Mouse (Mus musculus) embryo, embryonic 11 days (tissue): Measurements from ENCODE around the gene Nr1i2.
"Not testable (repeated sequence)": the region's sequence is repeated elsewhere in the genome, so short reads cannot be mapped to it uniquely, and the experiment has no call there.

Source experiments
- DNase-seq: peaks from one replicate; pipeline ENCODE4 v3.0.0-alpha.2; 2015

The Nr1i2 gene

DNA sequence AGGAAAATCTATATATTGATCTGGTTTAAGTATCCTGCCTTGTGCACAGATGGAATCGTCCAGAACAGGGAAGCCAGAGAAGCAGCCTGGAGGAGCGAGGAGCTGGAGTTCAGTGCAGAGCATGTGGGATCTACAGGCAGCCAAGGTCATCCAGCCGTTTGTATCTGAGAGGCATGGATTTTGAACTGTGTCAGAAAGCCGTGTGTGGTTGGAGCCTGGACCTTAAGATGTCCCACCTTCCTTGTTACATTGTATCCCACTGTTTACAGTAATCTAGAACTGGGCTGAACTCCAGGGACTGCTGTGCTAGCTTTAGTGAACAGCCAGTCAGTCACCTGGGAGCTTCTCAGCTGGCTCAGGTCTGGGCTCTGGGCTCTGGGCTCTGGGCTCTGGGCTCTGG is 8.1 kb downstream of the Nr1i2 start:
- DNase-seq = no peak

DNA sequence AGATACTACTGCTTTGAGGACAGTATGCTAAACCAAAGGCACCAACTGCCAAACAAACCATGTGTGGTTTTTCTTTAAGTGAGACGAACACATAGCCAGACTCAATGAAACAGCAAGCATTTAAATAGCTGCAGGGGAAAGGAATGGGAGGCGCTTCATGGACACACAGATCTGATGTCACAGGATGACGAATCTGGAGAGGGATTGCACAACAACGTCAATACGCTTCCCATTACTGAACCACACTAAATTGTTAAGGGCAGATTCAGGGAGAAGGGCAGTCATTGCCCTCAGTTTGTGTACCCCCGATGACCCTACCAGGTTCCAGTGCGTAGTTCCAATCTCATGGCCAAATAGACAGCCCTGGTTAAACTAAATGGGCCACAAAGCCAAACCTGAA is 8.8 kb downstream of the Nr1i2 start:
- DNase-seq = no peak

DNA sequence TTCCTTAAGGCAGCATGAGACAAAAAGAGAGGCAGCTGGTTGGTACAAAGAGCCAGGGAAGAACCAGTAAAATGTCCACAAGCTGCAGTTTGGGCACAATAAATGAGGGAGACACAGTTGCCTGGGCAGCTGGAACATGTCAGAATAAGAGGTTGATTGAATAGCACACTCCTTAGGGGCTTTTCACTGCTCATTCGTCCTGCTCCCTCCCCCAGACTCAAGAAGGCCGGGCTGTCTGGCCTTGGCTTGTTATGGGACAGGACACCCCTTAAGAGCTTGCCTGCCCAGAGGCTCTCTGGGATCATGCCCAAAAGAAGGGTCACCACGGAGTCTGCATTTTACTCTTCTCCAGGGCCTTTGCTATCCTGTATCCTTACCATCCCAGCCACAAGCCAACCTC is 11.3 kb downstream of the Nr1i2 start:
- DNase-seq = peak; percentile 37

DNA sequence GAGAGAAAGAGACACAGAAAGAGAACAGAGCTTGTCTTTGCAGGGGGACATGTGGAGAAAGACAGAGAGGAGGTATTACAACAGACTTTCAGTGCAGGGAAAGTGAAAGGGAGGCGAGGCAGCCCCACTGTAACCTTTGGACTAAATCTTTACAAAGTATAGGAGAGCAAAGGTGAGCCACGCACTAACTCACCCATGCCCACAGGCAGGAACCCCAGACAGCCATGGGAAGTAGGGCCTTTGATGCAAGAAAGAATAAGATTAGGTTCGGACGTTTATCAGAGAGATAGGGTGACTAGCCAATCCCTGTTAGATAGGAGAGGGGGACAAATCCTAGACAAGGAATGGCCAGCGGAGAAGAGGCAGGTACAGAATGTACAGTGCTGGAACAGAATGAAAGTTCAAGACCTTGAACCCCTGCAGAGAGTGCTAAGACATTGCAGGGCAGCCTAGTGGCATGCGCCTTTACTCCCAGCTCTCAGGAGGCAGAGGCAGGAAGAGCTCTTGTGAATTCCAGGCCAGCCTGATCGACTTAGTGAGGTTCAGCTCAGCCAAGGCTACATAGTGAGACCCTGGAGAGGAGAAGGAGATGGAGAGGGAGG is 12.0 kb downstream of the Nr1i2 start:
- no peak for DNase-seq

GRCm38 (mm10) chr16:38280951-38281350 is 13.7 kb downstream of the Nr1i2 start:
- DNase-seq = no peak

- no peak for DNase-seq
Observed at GRCm38 (mm10) chr16:38279794-38280193, 14.8 kb downstream of the Nr1i2 start.

GRCm38 (mm10) chr16:38274737-38275136 is 19.9 kb downstream of the Nr1i2 start:
- no peak for DNase-seq

DNA sequence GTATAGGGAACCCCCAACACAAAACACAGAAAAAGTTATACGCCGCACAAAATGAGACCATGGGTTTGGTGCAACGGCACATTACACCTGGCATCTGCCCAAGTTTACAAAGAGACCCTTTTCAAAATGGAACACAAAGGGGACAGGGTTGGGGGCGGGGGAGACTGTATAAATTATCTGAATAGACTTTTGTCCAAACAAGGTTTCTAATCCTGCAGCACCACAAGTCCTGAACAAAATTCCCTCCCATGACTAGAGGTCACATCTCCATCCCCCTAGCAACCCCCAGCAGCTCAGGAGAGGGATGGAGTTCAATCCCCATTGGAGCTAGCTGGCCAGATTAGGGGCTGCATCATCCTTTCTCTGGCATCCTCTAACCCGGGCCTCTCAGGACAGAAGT is 22.1 kb downstream of the Nr1i2 start:
- no peak for DNase-seq

- no peak for DNase-seq
Observed at GRCm38 (mm10) chr16:38271601-38272000, 23.0 kb downstream of the Nr1i2 start.

DNA sequence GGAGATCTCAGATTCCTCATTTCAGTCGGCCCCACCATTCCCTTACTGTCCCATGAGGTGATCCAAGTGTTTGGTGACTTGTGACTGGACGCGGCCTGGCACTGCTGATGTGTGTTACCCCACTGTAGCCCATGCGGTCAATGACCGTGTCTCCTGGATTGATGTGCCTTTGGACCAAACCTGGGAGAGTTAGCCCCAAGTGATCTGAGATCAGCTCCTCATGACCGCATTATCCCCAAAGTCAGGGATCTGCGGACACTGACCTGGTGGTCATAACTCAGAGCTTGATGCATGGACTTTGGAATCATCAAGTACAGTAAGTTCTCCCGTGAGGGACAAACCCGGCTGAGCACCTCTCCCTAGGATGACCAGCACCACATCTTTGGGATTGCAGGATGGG is 38.7 kb downstream of the Nr1i2 start:
- no peak for DNase-seq

DNA sequence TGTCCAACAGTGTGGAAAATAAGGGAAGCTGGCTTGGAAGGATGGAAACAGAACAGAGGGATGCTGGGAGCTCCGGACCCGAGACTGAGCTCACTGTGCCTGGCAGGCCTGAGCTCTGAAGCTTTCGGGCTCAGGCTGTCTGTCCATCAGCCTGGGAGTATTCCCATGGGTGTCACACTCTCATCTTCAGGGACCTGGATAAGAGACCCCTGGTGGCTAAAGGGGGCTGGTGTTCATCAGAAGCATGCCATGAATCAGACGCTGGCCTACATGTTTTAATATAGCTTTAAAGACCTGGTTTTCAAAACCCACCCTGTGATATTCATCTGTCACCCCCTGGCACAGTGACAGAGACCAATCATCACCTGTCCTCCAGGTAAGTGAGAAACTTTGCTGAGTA is 39.5 kb downstream of the Nr1i2 start:
- DNase-seq = no peak

DNA sequence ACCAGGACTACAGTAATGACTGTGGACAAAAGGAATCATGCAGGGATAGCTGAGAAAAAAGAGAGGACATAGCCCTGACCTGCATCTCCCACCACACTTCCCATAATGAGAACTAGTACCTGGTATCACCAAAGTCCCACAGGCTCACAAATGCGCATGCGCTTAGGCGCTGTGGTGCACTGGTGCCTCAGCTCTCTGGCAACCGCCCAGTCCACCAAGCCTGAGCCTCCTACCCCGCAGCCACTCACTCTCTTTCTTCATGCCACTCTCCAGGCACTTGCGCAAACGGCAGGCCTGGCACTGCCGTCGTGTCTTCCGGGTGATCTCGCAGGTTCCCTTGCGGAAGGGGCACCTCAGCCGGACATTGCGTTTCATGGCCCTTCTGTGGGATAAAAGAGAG is 40.6 kb downstream of the Nr1i2 start:
- DNase-seq = no peak

DNA sequence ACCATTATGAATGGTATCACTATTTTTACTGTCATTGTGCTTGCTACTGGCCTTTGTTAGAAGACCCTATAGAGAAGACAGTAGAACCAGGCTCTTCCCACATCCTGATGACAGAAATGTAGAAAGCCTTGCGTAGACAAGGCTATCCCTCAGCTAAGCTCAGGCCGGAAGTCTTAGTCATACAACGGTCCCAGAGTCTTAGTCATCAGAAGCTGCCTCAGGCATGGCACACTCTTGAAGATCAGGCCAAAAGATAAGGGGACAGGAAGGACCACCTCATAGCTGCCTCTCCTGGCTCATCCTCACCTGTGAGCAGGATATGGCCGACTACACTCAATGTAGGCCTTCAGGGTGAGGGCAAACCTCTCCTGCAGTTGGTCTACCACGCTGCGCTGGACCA is 44.2 kb downstream of the Nr1i2 start:
- no peak for DNase-seq

DNA sequence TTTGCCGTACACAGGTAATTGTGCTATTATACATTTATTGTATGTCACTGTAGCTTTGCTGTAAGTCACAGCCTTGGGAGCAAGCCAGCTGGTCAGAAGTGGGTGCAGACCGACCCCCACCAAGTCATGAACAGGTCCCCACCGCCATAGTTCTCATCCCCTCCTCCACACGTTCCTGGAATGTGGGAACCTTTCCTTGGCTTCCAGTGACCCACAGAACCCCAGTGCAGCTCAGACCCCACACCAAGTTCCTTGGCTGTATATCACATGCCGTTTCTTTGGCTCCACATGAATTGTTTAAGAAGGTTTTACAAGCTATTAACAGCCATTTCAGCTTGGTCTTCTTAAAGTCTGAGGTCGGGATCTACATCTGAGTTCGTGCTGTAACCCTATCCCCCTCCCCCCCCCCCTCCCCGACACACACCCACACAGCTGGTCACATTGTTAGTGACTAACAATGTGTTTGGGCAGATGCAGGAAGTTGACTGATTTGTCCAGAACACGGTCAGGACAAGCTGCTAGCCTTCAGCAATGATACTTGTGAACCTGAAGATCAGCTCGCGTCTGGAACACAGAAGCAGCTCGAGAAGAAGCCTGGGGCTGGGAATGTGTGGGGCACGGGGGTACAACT is 46.2 kb downstream of the Nr1i2 start:
- DNase-seq = peak; percentile 34

DNA sequence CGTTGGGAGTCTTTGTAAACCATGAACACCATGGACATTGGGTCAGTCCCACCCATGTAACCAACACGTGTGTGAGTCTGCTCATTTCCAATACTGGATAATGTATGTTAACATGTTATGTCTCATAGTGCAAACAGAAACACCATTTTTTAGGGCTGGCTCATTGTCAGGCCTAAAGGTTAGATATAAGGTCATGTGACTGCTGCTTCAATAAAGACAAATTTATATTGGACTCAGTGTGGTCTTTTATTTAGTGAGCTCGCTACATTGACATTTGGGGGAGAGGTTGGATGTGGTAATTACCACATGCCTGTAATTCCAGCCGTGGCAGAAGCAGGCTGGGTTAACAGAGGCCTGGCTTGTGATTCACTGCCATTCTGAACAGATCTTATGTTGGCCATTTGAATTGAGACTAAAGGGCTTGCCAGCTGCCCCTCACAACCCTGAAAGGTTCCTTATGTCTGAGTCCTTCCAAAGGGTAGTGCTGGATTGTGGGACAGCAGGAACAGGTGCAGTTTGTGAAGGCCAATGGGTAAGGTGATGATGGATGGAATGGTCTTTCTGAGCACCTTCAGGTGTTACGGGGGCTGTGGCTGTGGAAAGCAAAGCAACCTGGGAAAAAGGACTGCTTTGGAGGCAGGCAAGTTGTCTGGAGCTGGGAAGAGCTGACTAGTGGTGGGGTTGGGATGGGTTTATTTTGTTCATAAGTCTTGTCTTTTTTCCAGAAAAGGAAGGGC is 48.6 kb downstream of the Nr1i2 start:
- no peak for DNase-seq

DNA sequence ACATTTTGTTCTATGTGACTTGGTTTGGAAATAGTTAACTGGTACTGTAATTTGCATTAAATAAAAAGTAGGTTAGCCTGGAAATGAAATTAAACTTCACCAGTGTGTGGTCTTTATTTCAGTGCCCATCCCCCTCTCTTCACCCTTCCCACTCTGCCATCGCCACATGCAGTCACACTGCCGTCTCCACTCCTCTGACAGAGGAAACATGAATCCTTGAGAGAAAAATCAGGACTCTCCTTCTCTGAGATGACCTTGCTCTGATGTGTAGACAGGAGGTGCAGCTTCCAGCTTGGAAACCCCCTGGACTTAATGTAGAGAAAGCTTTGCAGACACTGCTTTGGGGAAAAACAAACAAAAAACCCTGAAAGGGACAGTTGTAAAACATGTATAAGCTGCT is 49.2 kb downstream of the Nr1i2 start:
- DNase-seq = no peak

DNA sequence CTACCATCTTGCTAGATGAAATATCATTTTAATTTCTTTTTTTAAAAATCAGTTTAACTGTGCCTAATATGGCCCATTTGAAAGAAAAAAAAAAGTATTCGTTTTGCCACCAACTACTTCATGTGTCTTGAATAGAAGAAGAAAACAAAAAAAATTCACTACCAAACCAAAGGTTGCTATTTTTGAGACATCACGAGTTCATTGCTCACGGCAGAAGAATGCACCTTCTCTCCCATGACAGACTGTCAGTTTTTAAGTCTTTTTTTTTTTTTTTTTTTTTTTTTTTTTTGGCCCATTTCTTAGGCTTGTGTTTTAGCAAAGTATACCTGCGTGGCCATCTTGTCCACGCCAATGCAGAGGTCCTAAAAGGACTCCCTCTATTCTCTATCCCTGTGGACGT is 50.5 kb downstream of the Nr1i2 start:
- DNase-seq = no peak

GRCm38 (mm10) chr16:38240167-38240566 is 54.5 kb downstream of the Nr1i2 start:
- DNase-seq = no peak

GRCm38 (mm10) chr16:38239729-38240128 is 54.9 kb downstream of the Nr1i2 start:
- DNase-seq = peak; percentile 56

GRCm38 (mm10) chr16:38236936-38237585 is 57.6 kb downstream of the Nr1i2 start:
- no peak for DNase-seq

DNA sequence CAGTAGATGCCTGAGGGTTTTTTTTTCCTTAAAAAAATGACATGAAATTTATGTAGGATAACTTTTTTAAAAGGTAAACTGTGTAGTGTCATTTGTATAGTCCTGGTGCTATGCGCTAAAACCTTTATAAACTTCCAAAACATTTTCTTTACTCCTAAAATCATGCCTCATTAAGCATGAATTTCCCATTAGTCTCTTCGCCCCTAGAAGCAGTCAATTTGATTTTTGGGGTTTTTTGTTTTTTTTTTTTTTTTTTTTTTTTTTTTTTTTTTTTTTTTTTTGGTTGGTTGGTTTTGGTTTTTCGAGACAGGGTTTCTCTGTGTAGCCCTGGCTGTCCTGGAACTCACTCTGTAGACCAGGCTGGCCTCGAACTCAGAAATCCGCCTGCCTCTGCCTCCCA is 72.1 kb downstream of the Nr1i2 start:
- DNase-seq = not testable (repeated sequence)

DNA sequence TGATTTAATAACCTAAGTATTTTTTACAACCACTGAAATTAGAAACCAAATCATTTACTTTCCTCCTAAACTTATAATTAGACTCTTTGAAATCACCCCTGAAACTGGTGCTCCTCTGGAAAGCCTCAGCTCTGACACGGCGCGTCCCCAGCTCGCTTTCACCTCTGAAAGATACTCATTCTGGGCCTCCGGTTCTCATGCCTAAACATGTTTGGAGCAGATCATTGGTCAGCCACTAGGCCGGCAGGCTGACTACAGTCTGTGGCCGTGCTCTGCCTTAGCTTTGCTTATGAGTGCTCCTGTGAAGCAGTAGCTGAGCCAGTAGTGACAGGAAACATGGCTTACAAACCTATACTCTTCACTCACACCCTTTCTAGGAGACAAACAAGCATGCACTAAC is 89.4 kb downstream of the Nr1i2 start:
- DNase-seq = no peak
